In the genomic region with DNA sequence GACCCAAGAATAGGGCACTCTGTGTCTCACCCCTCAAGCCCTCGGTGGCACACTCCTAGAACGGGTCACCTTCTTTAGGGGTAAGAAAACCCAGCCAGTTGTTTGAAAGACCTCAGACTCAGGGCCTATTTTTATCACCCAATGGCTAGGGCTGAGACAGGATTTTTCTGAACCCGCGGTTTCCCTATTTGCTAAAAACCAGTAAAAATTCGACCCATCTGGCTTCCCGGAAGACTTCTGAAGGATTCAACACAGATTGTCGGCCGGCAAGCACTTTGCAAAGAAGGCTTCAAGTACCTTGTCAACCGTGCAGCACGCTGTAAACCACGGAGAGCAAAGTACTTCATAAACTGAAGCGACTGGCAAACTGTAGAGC, we compare ENCODE assay signal across 9 mouse cellular contexts. TPM values are rescaled to one million over a fixed set of nuclear protein-coding genes. Genes with fewer than 3 reads are reported as not detected.
A peak's percentile ranks its signal among the peaks of the same experiment; 100 is the strongest.
DNase-seq lines count a peak whose midpoint lies in the region; ATAC-seq and TF ChIP-seq lines count a peak whose summit lies in the region.
"Had no signal": no experiment of that assay in that cellular context is flagged by ENCODE, and none has a peak within 500 bp of the region (broad histone marks: within the 10 kb centered on the region; RNA-seq: fewer than 3 reads in every experiment).

No protein-coding gene starts in this region.

- H3K27me3 ChIP-seq in heart, embryonic 13.5 days (replicated peaks): peaks cover 95% of the 10 kb centered on the region
- H3K27me3 ChIP-seq in forebrain, embryonic 16.5 days (replicated peaks; ENCODE audit: control insufficient read depth, insufficient read depth, low read length): no peaks in the 10 kb centered on the region
- H3K27me3 ChIP-seq in midbrain, embryonic 10.5 days (ENCODE audit: low read depth, poor library complexity, severe bottlenecking): peaks cover 27% of the 10 kb centered on the region

- H3K4me2 ChIP-seq in heart, embryonic 13.5 days: peak overlapping the region; percentile 95
- H3K4me2 ChIP-seq in forebrain, embryonic 16.5 days (ENCODE audit: low read length): peak overlapping the region; percentile 82

- peak overlapping the region; percentile 79 for H3K4me3 ChIP-seq in heart, embryonic 13.5 days
- H3K4me3 ChIP-seq in ES-E14 (ENCODE audit: insufficient read depth in 1 of 2, low read depth in 1 of 2, low read length in 2 of 2, poor library complexity in 1 of 2, severe bottlenecking in 1 of 2): peak overlapping the region; percentile 85 to 87
- peak overlapping the region; percentile 58 for H3K4me3 ChIP-seq in forebrain, embryonic 16.5 days (replicated peaks; ENCODE audit: low read length)
- peak overlapping the region; percentile 99 for H3K4me3 ChIP-seq in midbrain, embryonic 10.5 days

- in situ Hi-C loops in ES-E14 (cut with MboI; ENCODE audit: low sequenced_read_pairs in 2 of 2, unreplicated experiment in 2 of 2): no loop called here

- intact Hi-C loops in heart, postnatal 10 days (cut with DNase I): no loop called here

- no peaks in the 10 kb centered on the region for H3K36me3 ChIP-seq in heart, embryonic 13.5 days
- no peaks in the 10 kb centered on the region for H3K36me3 ChIP-seq in ES-E14 (ENCODE audit: control insufficient read depth, insufficient read depth, low read length, poor library complexity, severe bottlenecking)
- H3K36me3 ChIP-seq in forebrain, embryonic 16.5 days (ENCODE audit: control insufficient read depth, insufficient read depth): no peaks in the 10 kb centered on the region
- H3K36me3 ChIP-seq in midbrain, embryonic 10.5 days: peaks cover 11% of the 10 kb centered on the region; the same call in 1 of the 2 replicates

- peaks cover 40% of the 10 kb centered on the region for H3K4me1 ChIP-seq in heart, embryonic 13.5 days
- H3K4me1 ChIP-seq in ES-E14 (ENCODE audit: control insufficient read depth in 2 of 2, insufficient read depth in 2 of 2, low read length in 2 of 2, poor library complexity in 1 of 2): peaks cover 2 to 26% of the 10 kb centered on the region in 2 experiments; a peak in 3 of 4 replicates
- peaks cover 68% of the 10 kb centered on the region for H3K4me1 ChIP-seq in forebrain, embryonic 16.5 days (replicated peaks; ENCODE audit: control insufficient read depth, insufficient read depth, low read length)
- peaks cover 93% of the 10 kb centered on the region for H3K4me1 ChIP-seq in midbrain, embryonic 10.5 days

- H3K9me3 ChIP-seq in heart, embryonic 13.5 days: no peaks in the 10 kb centered on the region
- no peaks in the 10 kb centered on the region for H3K9me3 ChIP-seq in ES-E14 (ENCODE audit: control insufficient read depth, insufficient read depth, low read depth, low read length)
- H3K9me3 ChIP-seq in forebrain, embryonic 16.5 days (ENCODE audit: control insufficient read depth, low read length): no peaks in the 10 kb centered on the region
- H3K9me3 ChIP-seq in midbrain, embryonic 10.5 days (replicated peaks): no peaks in the 10 kb centered on the region

- H3K9ac ChIP-seq in heart, embryonic 13.5 days: 0 out of 2 replicates have a peak overlapping the region, but pooled peaks have one; percentile 89
- peak overlapping the region; percentile 58; the same call in 1 of the 2 replicates for H3K9ac ChIP-seq in ES-E14 (ENCODE audit: insufficient read depth, low read depth, low read length, poor library complexity, severe bottlenecking)
- H3K9ac ChIP-seq in forebrain, embryonic 16.5 days (replicated peaks; ENCODE audit: low read depth, low read length): peak overlapping the region; percentile 87

- WGBS in heart, embryonic 13.5 days: 8% methylated on average over 12 of the region's 12 CpGs
- WGBS in forebrain, embryonic 16.5 days: 2% methylated on average over 12 of the region's 12 CpGs
- WGBS in midbrain, embryonic 10.5 days: 12% methylated on average over 12 of the region's 12 CpGs

- no peak for DNase-seq in heart, postnatal 10 days
- DNase-seq in ES-E14 (ENCODE audit: low read depth, low spot score): no peak
- DNase-seq in midbrain, embryonic 10.5 days (ENCODE audit: low spot score): no peak
- no peak for DNase-seq in layer of hippocampus, adult 11-12 months (ENCODE audit: low spot score)
- DNase-seq in ovary, postnatal 14 days (ENCODE audit: low spot score): no peak
- DNase-seq in right cerebral cortex, adult 2 months (ENCODE audit: low spot score in 2 of 2): no peak

- no peak overlapping the region for H3K27ac ChIP-seq in heart, embryonic 13.5 days (replicated peaks)
- no peak overlapping the region for H3K27ac ChIP-seq in ES-E14 (ENCODE audit: insufficient read depth, low read depth, low read length, poor library complexity, severe bottlenecking)
- H3K27ac ChIP-seq in forebrain, embryonic 16.5 days (ENCODE audit: low read length): no peak overlapping the region
- peak overlapping the region; percentile 100 for H3K27ac ChIP-seq in midbrain, embryonic 10.5 days (replicated peaks)

- ATAC-seq in heart, embryonic 13.5 days (ENCODE audit: extremely low read depth, insufficient number of reproducible peaks, low FRiP score, low TSS enrichment): no peak
- no peak for ATAC-seq in forebrain, embryonic 16.5 days

TF ChIP-seq in ES-E14, 5 proteins besides CTCF, POLR2A, EP300 and RAD21:
- no peak for TF ChIP-seq CHD2 (IDR thresholded peaks at IDR 0.05; ENCODE audit: low read depth, low read length)
- no peak for TF ChIP-seq ZC3H11A (IDR thresholded peaks at IDR 0.05; ENCODE audit: borderline replicate concordance, low read depth, low read length)
- no peak for TF ChIP-seq MAFK (IDR thresholded peaks at IDR 0.05; ENCODE audit: insufficient read depth, low read depth, low read length)
- no peak for TF ChIP-seq HCFC1 (IDR thresholded peaks at IDR 0.05; ENCODE audit: borderline replicate concordance, insufficient read depth, low read length)
- TF ChIP-seq ZNF384 (IDR thresholded peaks at IDR 0.05; ENCODE audit: low read depth, low read length): no peak

RNA-seq across cellular contexts. Expression of gene Ephb2, which starts 1.4 kb away (rescaled TPM):
- 1.2 and 1.3 TPM in 2 replicates for polyA plus RNA-seq in heart, embryonic 13.5 days (2015; fragmentation: Nextera tagmentation; extraction: Ambion mirVana)
- total RNA-seq in heart, postnatal 10 days (2021): 1 to 10 TPM; 1.3 to 1.4 TPM
- 15.5 and 37.5 TPM in 2 replicates for total RNA-seq in ES-E14 (2012; rRNA removed)
- 12.3 and 13.1 TPM in 2 replicates for polyA plus RNA-seq in forebrain, embryonic 16.5 days (2015; fragmentation: Nextera tagmentation; extraction: Ambion mirVana)
- 15.6 and 20.9 TPM in 2 replicates for polyA plus RNA-seq in midbrain, embryonic 10.5 days (2016; fragmentation: Nextera tagmentation; extraction: Ambion mirVana)

RNA-seq across cellular contexts. Expression of gene C1qb, which starts 51.6 kb away (rescaled TPM):
- polyA plus RNA-seq in heart, embryonic 13.5 days (2015; fragmentation: Nextera tagmentation; extraction: Ambion mirVana): 31.0 and 37.2 TPM in 2 replicates
- total RNA-seq in heart, postnatal 10 days (2021): 10 to 100 TPM; 26.0 to 28.3 TPM
- not detected in 2 replicates for total RNA-seq in ES-E14 (2012; rRNA removed)
- 24.1 and 32.0 TPM in 2 replicates for polyA plus RNA-seq in forebrain, embryonic 16.5 days (2015; fragmentation: Nextera tagmentation; extraction: Ambion mirVana)
- polyA plus RNA-seq in midbrain, embryonic 10.5 days (2016; fragmentation: Nextera tagmentation; extraction: Ambion mirVana): 20.6 and 32.4 TPM in 2 replicates
- total RNA-seq: MEL had no signal

RNA-seq across cellular contexts. Expression of gene C1qc, which starts 58.4 kb away (rescaled TPM):
- 16.7 and 19.9 TPM in 2 replicates for polyA plus RNA-seq in heart, embryonic 13.5 days (2015; fragmentation: Nextera tagmentation; extraction: Ambion mirVana)
- 10 to 100 TPM; 17.8 to 24.8 TPM for total RNA-seq in heart, postnatal 10 days (2021)
- not detected in 2 replicates for total RNA-seq in ES-E14 (2012; rRNA removed)
- polyA plus RNA-seq in forebrain, embryonic 16.5 days (2015; fragmentation: Nextera tagmentation; extraction: Ambion mirVana): 13.9 and 17.6 TPM in 2 replicates
- polyA plus RNA-seq in midbrain, embryonic 10.5 days (2016; fragmentation: Nextera tagmentation; extraction: Ambion mirVana): 7.1 and 12.9 TPM in 2 replicates
- total RNA-seq: MEL had no signal
